Comparison of ENCODE assay signal across 16 mouse cellular contexts in genomic region chr4:125397007-125397461, GRCm38 (mm10).
DNase-seq lines count a peak whose midpoint lies in the region; ATAC-seq lines count a peak whose summit lies in the region.
"Had no signal": no experiment of that assay in that cellular context is flagged by ENCODE, and none has a peak within 500 bp of the region (broad histone marks: within the 10 kb centered on the region; RNA-seq: fewer than 3 reads in every experiment).

No protein-coding gene starts in this region.

- no peak for DNase-seq in forebrain, embryonic 14.5 days (ENCODE audit: low spot score)
- DNase-seq in forebrain, embryonic 10.5 days (ENCODE audit: extremely low spot score, low spot score) = no peak
- DNase-seq in brain, adult 2 months (ENCODE audit: low read depth, low spot score) = peak; percentile 88
- DNase-seq in layer of hippocampus, adult 9-11 months = peak; percentile 72
- DNase-seq in right cerebral cortex, postnatal 10 days (ENCODE audit: low spot score in 2 of 2) = peak; percentile 84 to 91
- no peak for DNase-seq in spleen, postnatal 14 days (ENCODE audit: low spot score in 2 of 2)
- DNase-seq in urinary bladder, postnatal 14 days (ENCODE audit: low spot score) = no peak
- DNase-seq: cerebellum, adult 18-20 months; embryo, embryonic 11 days; kidney, adult 8-10 months had no signal

- no peaks in the 10 kb centered on the region for H3K27me3 ChIP-seq in forebrain, embryonic 14.5 days (replicated peaks; ENCODE audit: control insufficient read depth, insufficient read depth, low read length)
- H3K27me3 ChIP-seq in forebrain, embryonic 10.5 days (ENCODE audit: poor library complexity, severe bottlenecking) = peaks cover 27% of the 10 kb centered on the region
- H3K27me3 ChIP-seq: hindbrain, embryonic 15.5 days; liver, embryonic 15.5 days; neural tube, embryonic 15.5 days had no signal

- no peak overlapping the region for H3K27ac ChIP-seq in forebrain, embryonic 14.5 days (ENCODE audit: low read depth, low read length)
- H3K27ac ChIP-seq in forebrain, embryonic 10.5 days = no peak overlapping the region
- H3K27ac ChIP-seq: hindbrain, embryonic 15.5 days; liver, embryonic 15.5 days; macrophage; neural tube, embryonic 15.5 days had no signal

- no peak overlapping the region for H3K4me3 ChIP-seq in forebrain, embryonic 14.5 days (ENCODE audit: low read depth, low read length)
- H3K4me3 ChIP-seq in forebrain, embryonic 10.5 days = no peak overlapping the region
- H3K4me3 ChIP-seq: hindbrain, embryonic 15.5 days; liver, embryonic 15.5 days; neural tube, embryonic 15.5 days had no signal

- peaks cover 5% of the 10 kb centered on the region for H3K4me1 ChIP-seq in forebrain, embryonic 14.5 days (ENCODE audit: control insufficient read depth, insufficient read depth, low read length)
- H3K4me1 ChIP-seq in forebrain, embryonic 10.5 days = peaks cover 24% of the 10 kb centered on the region
- H3K4me1 ChIP-seq: liver, embryonic 15.5 days had no signal

- ATAC-seq in forebrain, embryonic 14.5 days = peak; percentile 32; the same call in 1 of the 2 replicates
- ATAC-seq in erythroid progenitor cell, adult 5-6 weeks (replicated peaks; ENCODE audit: low FRiP score, poor library complexity, severe bottlenecking) = no peak
- ATAC-seq: midbrain, embryonic 16.5 days had no signal

- no peaks in the 10 kb centered on the region for H3K9me3 ChIP-seq in forebrain, embryonic 14.5 days (replicated peaks; ENCODE audit: control insufficient read depth, low read length)
- H3K9me3 ChIP-seq in forebrain, embryonic 10.5 days = no peaks in the 10 kb centered on the region
- H3K9me3 ChIP-seq: hindbrain, embryonic 15.5 days; liver, embryonic 15.5 days; neural tube, embryonic 15.5 days had no signal

- no peak overlapping the region for H3K4me2 ChIP-seq in forebrain, embryonic 14.5 days (ENCODE audit: low read length)
- H3K4me2 ChIP-seq: hindbrain, embryonic 15.5 days; liver, embryonic 15.5 days; neural tube, embryonic 15.5 days had no signal

- no peaks in the 10 kb centered on the region for H3K36me3 ChIP-seq in forebrain, embryonic 14.5 days (ENCODE audit: control insufficient read depth, insufficient read depth, low read length)
- H3K36me3 ChIP-seq in forebrain, embryonic 10.5 days (replicated peaks) = no peaks in the 10 kb centered on the region
- H3K36me3 ChIP-seq: hindbrain, embryonic 15.5 days; liver, embryonic 15.5 days; neural tube, embryonic 15.5 days had no signal

- H3K9ac ChIP-seq in forebrain, embryonic 14.5 days (ENCODE audit: low read length) = no peak overlapping the region
- H3K9ac ChIP-seq: hindbrain, embryonic 15.5 days; liver, embryonic 15.5 days; neural tube, embryonic 15.5 days had no signal

- 66% methylated on average over 12 of the region's 12 CpGs for WGBS in forebrain, embryonic 14.5 days
- WGBS in forebrain, embryonic 10.5 days = 70% methylated on average over 12 of the region's 12 CpGs

Comparison
In these comparisons a context has a peak if more than half of its experiments do, and no peak if none do; other contexts are left out.
1. DNase-seq: peak in brain, adult 2 months (single experiment), layer of hippocampus, adult 9-11 months (single experiment) and right cerebral cortex, postnatal 10 days (2 of 2); none in forebrain, embryonic 14.5 days (single experiment), forebrain, embryonic 10.5 days (single experiment), spleen, postnatal 14 days (0 of 2) and urinary bladder, postnatal 14 days (single experiment).